Mouse (Mus musculus) left cerebral cortex, postnatal 10 days (tissue): Measurements from ENCODE around the gene Emx1. TPM values are rescaled to one million over a fixed set of nuclear protein-coding genes. Genes with fewer than 3 reads are reported as not detected.
"Not testable (repeated sequence)": the region's sequence is repeated elsewhere in the genome, so short reads cannot be mapped to it uniquely, and the experiment has no call there.

ENCODE experiments used
- DNase-seq, 2 experiments: peaks; one replicate each; pipeline ENCODE4 v3.0.0; 2021 to 2022; ENCODE audit warnings: low spot score in 2 of 2, mixed read lengths in 1 of 2; ENCODE audit errors: extremely low spot score in 1 of 2
- intact Hi-C: fragments of 180-260 bp; cut with DNase I; formaldehyde crosslinking; loops from one replicate; pipeline ENCODE4 v1.15.1; 2025
- total RNA-seq, 2 experiments: library from RNA; stranded (reverse); gene quantifications; 2 replicates each; pipeline ENCODE4 v1.2.3; 2021

Gene Emx1
- total RNA-seq, result 10 to 100 TPM; 40.6 to 46.0 TPM

GRCm38 (mm10) chr6:85187340-85188211, at the start of gene Emx1:
Emx1 (plus strand) TSS chr6:85187438.
- DNase-seq, result peak; percentile 46 to 67
- intact Hi-C loops, result no loop called here

GRCm38 (mm10) chr6:85139534-85139933, 47.7 kb upstream of the Emx1 start:
- DNase-seq, result no peak
- intact Hi-C loops, result loop anchor here (5.0 kb wide), 1 partner anchor 1047 kb away; no protein-coding TSS in a partner anchor

- peak in 1 of 2 experiments; percentile 58 for DNase-seq
Observed at GRCm38 (mm10) chr6:85141013-85141412, 46.2 kb upstream of the Emx1 start.

GRCm38 (mm10) chr6:85144466-85144865, 42.8 kb upstream of the Emx1 start:
- intact Hi-C loops, result no loop called here
- no peak for DNase-seq

More at GRCm38 (mm10) chr6:85141013-85141412, 46.2 kb upstream of the Emx1 start:
- intact Hi-C loops, result not testable (repeated sequence)

DNA sequence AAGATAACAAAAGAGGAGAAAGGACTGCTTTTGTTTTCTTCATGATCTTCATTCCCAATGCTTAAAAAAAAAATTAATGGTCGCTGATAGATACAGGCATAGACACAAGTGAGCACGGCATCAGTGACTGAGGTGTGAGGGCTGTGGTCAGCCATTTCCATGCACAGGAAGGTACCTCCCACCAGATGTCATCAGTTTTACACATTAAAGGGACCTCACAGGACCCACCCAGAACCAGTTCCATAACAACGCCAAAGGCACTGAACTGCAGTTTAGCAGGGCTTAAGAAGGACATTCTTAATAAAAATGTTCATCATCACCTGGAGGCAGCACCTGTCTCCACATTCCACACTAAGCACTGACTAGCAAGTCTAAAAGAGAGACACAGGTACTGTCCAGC, 39.6 kb upstream of the Emx1 start:
- intact Hi-C loops, result no loop called here
- no peak for DNase-seq

DNA sequence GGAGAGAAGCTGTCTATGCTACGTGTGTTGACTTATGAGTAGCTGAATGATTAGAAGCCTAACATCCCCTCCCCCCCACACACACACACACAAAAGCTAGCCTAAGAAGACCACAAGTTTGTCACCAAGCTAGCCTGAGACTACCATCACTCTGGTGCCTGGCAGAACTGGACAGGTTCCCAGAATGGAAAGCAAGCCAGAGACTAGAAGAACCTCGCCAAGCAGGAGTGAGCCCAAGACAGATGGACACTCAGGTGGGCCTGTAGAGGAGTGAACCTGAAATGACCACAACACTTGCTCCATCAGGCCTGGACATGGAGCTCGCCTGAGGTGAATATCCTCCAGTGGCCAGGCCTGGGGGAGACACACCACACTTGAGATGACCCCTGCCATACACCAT, 36.9 kb upstream of the Emx1 start:
- intact Hi-C loops, result no loop called here
- no peak for DNase-seq

- intact Hi-C loops, result no loop called here
- peak; percentile 76 to 84 for DNase-seq
Observed at GRCm38 (mm10) chr6:85153970-85154540, 33.2 kb upstream of the Emx1 start.

DNA sequence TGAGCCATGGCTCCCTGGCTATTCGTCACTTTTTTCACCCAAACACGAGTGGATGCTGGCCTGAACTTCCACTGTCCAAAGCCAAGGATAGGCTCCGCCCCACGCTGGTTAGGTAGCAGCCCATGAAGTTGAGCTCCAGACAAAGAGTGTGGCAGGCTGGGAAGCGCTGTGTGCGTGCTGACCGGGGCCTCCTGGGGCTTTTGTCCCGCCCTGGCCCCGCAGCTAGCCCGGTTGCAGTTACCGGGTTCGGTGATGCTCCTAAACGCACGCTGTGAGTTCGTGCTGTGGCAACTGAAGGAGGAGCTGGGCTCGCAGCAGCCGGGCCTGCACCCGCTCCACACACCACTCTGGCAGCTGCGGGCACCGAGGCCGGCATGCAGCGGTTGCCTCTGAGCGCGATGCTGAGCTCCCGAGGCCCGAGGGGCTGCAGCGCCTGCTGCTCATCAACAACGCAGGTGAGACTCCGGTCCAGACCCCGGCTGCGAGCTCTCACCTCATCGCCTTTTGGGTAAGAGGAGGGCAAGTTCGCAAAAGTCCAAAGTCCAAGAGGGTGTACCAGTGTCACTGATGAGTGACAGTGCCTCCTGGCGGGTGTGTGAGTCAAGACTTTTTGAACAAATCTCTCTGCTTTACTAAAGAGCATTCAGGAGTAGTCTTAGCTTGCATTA, 32.2 kb upstream of the Emx1 start:
- intact Hi-C loops, result loop anchor here (5.0 kb wide), 1 partner anchor 252 kb away; no protein-coding TSS in a partner anchor
- DNase-seq, result peak in 1 of 2 experiments; percentile 46

- intact Hi-C loops, result loop anchor here (5.0 kb wide), 1 partner anchor 251 kb away; no protein-coding TSS in a partner anchor
- not testable (repeated sequence) for DNase-seq
Observed at GRCm38 (mm10) chr6:85156551-85156950, 30.7 kb upstream of the Emx1 start.

DNA sequence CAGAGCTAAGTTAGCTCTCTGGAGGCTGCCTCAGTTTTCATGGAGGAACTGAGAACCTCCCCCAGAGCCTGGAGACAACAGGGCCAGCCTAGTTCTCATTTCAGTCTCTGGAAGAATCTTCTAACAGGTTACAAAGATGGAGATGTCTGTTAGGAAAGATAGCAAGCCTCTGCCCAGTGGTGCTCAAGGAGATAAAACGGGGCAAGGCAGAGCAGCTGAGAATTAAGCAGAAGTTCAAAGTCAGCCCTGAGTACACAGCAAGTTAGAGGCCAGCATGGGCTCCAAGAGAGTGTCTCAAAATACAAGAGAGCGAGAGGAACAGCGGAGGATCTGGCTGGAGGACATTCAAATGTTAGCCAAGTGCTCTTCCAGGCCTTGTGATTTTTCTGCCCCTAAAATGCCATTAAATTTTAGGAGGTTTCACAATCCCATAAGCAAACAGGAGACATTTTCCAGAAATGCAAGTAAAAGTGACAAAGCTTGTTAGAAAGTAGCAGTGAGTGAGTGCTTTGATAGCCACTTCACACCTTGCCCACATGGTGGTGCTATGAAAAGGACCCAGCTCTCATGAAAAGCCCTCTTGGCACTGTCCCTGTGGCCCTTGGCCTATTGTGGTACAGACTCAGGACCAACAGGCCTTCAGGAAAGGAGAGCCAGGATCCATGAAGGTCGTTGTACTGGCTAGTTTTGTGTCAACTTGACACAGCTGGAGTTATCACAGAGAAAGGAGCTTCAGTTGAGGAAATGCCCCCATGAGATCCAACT, 29.0 kb upstream of the Emx1 start:
- intact Hi-C loops, result loop anchor here (5.0 kb wide), 1 partner anchor 249 kb away; no protein-coding TSS in a partner anchor
- not testable (repeated sequence) for DNase-seq

GRCm38 (mm10) chr6:85159092-85159760, 28.0 kb upstream of the Emx1 start:
- peak; percentile 56 to 60 for DNase-seq
- intact Hi-C loops, result loop anchor here (5.0 kb wide), 1 partner anchor 248 kb away; no protein-coding TSS in a partner anchor

GRCm38 (mm10) chr6:85160201-85160923, 26.9 kb upstream of the Emx1 start:
- DNase-seq, result peak; percentile 79 to 83
- intact Hi-C loops, result loop anchor here (5.0 kb wide), 2 partner anchors 77 to 232 kb away; no protein-coding TSS in a partner anchor

DNA sequence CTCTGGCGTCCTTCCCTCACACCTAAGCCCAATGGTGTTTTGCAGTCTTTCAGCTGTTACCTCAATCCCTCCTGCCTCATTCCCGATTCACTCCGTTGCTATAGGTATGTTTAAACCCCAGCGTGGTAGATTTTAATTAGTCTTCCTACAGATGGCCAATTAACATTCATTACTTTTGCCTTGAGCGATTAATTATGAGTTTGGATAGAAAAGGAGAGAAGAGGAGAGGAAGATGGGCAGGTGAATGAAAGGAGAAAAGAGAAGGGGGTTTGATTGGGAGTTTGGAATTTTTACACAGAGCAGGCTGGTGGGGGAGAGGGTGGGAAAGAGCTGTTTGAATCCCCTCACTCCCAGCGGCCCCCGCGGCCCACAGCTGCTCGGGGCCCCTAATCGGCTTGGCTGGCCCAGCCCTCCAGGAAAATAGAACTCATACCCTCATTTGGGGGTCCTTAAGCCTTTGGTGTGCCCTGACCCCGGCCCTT, 21.8 kb upstream of the Emx1 start:
- DNase-seq, result no peak
- intact Hi-C loops, result no loop called here

DNA sequence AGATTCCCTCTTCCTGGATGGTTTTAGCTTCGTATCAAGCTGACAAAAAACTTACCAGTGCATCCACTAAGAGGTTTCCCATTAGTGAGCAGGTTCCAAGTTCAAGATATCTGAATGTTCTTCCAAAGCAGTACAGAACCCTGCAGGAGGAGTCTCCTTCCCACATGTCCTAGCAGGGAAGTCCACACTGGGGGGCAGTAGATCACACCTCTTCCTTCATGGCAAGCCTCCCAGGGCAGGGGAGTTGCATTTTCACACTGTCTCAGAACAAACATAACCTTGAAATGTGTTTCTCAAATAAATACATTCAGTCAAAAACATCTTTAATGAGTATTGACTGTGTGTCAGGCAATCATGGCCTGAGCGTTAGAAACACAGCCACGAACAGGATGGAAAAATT, 7.7 kb upstream of the Emx1 start:
- intact Hi-C loops, result no loop called here

GRCm38 (mm10) chr6:85180036-85180435, 7.2 kb upstream of the Emx1 start:
- intact Hi-C loops, result no loop called here
- DNase-seq, result no peak

More for the DNA sequence above, 7.7 kb upstream of the Emx1 start:
- DNase-seq, result no peak

- intact Hi-C loops, result no loop called here
- DNase-seq, result no peak
Observed at GRCm38 (mm10) chr6:85183951-85184350, 3.3 kb upstream of the Emx1 start.

- DNase-seq, result no peak
- intact Hi-C loops, result no loop called here
Observed at GRCm38 (mm10) chr6:85186033-85186743, 1.1 kb upstream of the Emx1 start.
